Mouse (Mus musculus) heart, embryonic 16.5 days (tissue): ENCODE measurements around the gene Smap1. TPM values are rescaled to one million over a fixed set of nuclear protein-coding genes. Genes with fewer than 3 reads are reported as not detected.

ENCODE experiments used
- ATAC-seq: fragments of 200-750 bp; cut with Nextera tagmentation; replicated peaks from 2 replicates; pipeline ENCODE4 v1.8.0; 2017; ENCODE audit warnings: moderate number of reproducible peaks; ENCODE audit not compliant: insufficient read depth, low FRiP score; ENCODE audit errors: extremely low read depth
- H3K27ac ChIP-seq: fragments of 300-500 bp; sonication (generic); 2 replicates; pipeline ENCODE4 v1.5.1; 2014; ENCODE audit warnings: mild to moderate bottlenecking, low read length, control low read depth, moderate library complexity
- H3K27me3 ChIP-seq: fragments of 300-500 bp; sonication (generic); 2 replicates; pipeline ENCODE4 v1.6.1; 2014; ENCODE audit warnings: low read length, mixed read lengths; ENCODE audit not compliant: control insufficient read depth, insufficient read depth
- H3K36me3 ChIP-seq: fragments of 300-500 bp; sonication (generic); 2 replicates; pipeline ENCODE4 v1.6.1; 2014; ENCODE audit not compliant: control insufficient read depth, insufficient read depth
- H3K4me1 ChIP-seq: fragments of 300-500 bp; sonication (generic); 2 replicates; pipeline ENCODE4 v1.6.1; 2014; ENCODE audit warnings: low read length, mixed read lengths; ENCODE audit not compliant: control insufficient read depth, insufficient read depth
- H3K4me2 ChIP-seq: fragments of 300-500 bp; sonication (generic); 2 replicates; pipeline ENCODE4 v1.6.1; 2014; ENCODE audit warnings: low read depth, mild to moderate bottlenecking, control low read depth, low read length
- H3K4me3 ChIP-seq: fragments of 300-500 bp; sonication (generic); 2 replicates; pipeline ENCODE4 v1.5.1; 2014; ENCODE audit warnings: mild to moderate bottlenecking, control low read depth, low read length
- H3K9ac ChIP-seq: fragments of 300-500 bp; sonication (generic); 2 replicates; pipeline ENCODE4 v1.6.1; 2014; ENCODE audit warnings: low read length, control low read depth
- H3K9me3 ChIP-seq: fragments of 300-500 bp; sonication (generic); replicated peaks from 2 replicates; pipeline ENCODE4 v1.6.1; 2016; ENCODE audit warnings: low read length; ENCODE audit not compliant: control insufficient read depth
- WGBS: fragments of 180-500 bp; shearing (Covaris S2); extraction: QIAGEN DNeasy Blood & Tissue Kit; methylation state at CpG from one replicate; pipeline ENCODE4 v1.1.7; 2014; 5-methylcytosine and 5-hydroxymethylcytosine counted together
- polyA plus RNA-seq: library from polyadenylated mRNA; unstranded; fragments of >200 nt; fragmentation: Nextera tagmentation; extraction: Ambion mirVana; gene quantifications from 2 replicates; pipeline ENCODE4 v1.2.1, GENCODE M21; 2015

Smap1 gene
- polyA plus RNA-seq, 1 experiment from 2014 or later, result 18.9 TPM

GRCm38 (mm10) chr1:23928371-23928770 is 6.3 kb upstream of the Smap1 start:
- Histone ChIP-seq H3K9me3 (peaks cover 16% of the 10 kb centered on the region), H3K27ac (no peak overlapping the region), H3K4me1 (0 out of 2 replicates have a peak, but pooled peaks cover 2% of the 10 kb centered on the region), H3K4me2 (no peak overlapping the region), H3K36me3 (no peaks in the 10 kb centered on the region), H3K27me3 (no peaks in the 10 kb centered on the region), H3K4me3 (no peak overlapping the region), H3K9ac (no peak overlapping the region)
- WGBS, result 44% methylated on average over 3 of the region's 3 CpGs
- ATAC-seq, result no peak

GRCm38 (mm10) chr1:23923779-23924708 is 1.9 kb upstream of the Smap1 start:
- H3K9me3 ChIP-seq, result peaks cover 16% of the 10 kb centered on the region
- peaks cover 19% of the 10 kb centered on the region for H3K4me1 ChIP-seq
- ATAC-seq, result no peak
- H3K4me2 ChIP-seq, result no peak overlapping the region
- 67% methylated on average over 7 of the region's 7 CpGs for WGBS
- H3K27me3 ChIP-seq, result no peaks in the 10 kb centered on the region
- no peak overlapping the region for H3K9ac ChIP-seq
- no peaks in the 10 kb centered on the region for H3K36me3 ChIP-seq
- H3K27ac ChIP-seq, result no peak overlapping the region
- no peak overlapping the region for H3K4me3 ChIP-seq

GRCm38 (mm10) chr1:23922530-23922884 is 390 bp upstream of the Smap1 start:
- peak overlapping the region; percentile 69 for H3K4me2 ChIP-seq
- peak overlapping the region; percentile 99 for H3K27ac ChIP-seq
- H3K27me3 ChIP-seq, result no peaks in the 10 kb centered on the region
- peaks cover 18% of the 10 kb centered on the region for H3K4me1 ChIP-seq
- H3K4me3 ChIP-seq, result peak overlapping the region; percentile 99
- no peaks in the 10 kb centered on the region for H3K36me3 ChIP-seq
- peaks cover 16% of the 10 kb centered on the region for H3K9me3 ChIP-seq
- WGBS, result 26% methylated on average over 9 of the region's 9 CpGs
- ATAC-seq, result no peak
- peak overlapping the region; percentile 99 for H3K9ac ChIP-seq

GRCm38 (mm10) chr1:23920275-23920674 is 1.8 kb downstream of the Smap1 start:
- H3K27me3 ChIP-seq, result no peaks in the 10 kb centered on the region
- peaks cover 25% of the 10 kb centered on the region for H3K4me1 ChIP-seq
- H3K27ac ChIP-seq, result no peak overlapping the region
- H3K9ac ChIP-seq, result peak overlapping the region; percentile 34; the same call in 1 of the 2 replicates
- H3K36me3 ChIP-seq, result no peaks in the 10 kb centered on the region
- H3K4me3 ChIP-seq, result peak overlapping the region; percentile 21; the same call in 1 of the 2 replicates
- 11% methylated on average over 2 of the region's 2 CpGs for WGBS
- no peak for ATAC-seq
- H3K9me3 ChIP-seq, result no peaks in the 10 kb centered on the region
- peak overlapping the region; percentile 49 for H3K4me2 ChIP-seq

- ATAC-seq, result no peak
- 59% methylated on average over 4 of the region's 4 CpGs for WGBS
- H3K4me2 ChIP-seq, result no peak overlapping the region
- H3K4me3 ChIP-seq, result no peak overlapping the region
- no peak overlapping the region for H3K9ac ChIP-seq
- no peaks in the 10 kb centered on the region for H3K9me3 ChIP-seq
- H3K27ac ChIP-seq, result no peak overlapping the region
- H3K4me1 ChIP-seq, result peaks cover 25% of the 10 kb centered on the region
- H3K36me3 ChIP-seq, result no peaks in the 10 kb centered on the region
- H3K27me3 ChIP-seq, result no peaks in the 10 kb centered on the region
These were observed 3.0 kb downstream of the Smap1 start for GRCm38 (mm10) chr1:23919086-23919485.

GRCm38 (mm10) chr1:23915483-23915882 is 6.6 kb downstream of the Smap1 start:
- H3K27me3 ChIP-seq, result no peaks in the 10 kb centered on the region
- H3K27ac ChIP-seq, result no peak overlapping the region
- no peaks in the 10 kb centered on the region for H3K36me3 ChIP-seq
- peaks cover 17% of the 10 kb centered on the region for H3K4me1 ChIP-seq
- WGBS, result 87% methylated on average over 4 of the region's 4 CpGs
- no peak overlapping the region for H3K9ac ChIP-seq
- no peak for ATAC-seq
- H3K9me3 ChIP-seq, result no peaks in the 10 kb centered on the region
- H3K4me3 ChIP-seq, result no peak overlapping the region
- H3K4me2 ChIP-seq, result no peak overlapping the region

GRCm38 (mm10) chr1:23912988-23913387 is 9.1 kb downstream of the Smap1 start:
- Histone ChIP-seq H3K4me3 (no peak overlapping the region), H3K9me3 (no peaks in the 10 kb centered on the region), H3K36me3 (no peaks in the 10 kb centered on the region), H3K27me3 (no peaks in the 10 kb centered on the region), H3K4me1 (0 out of 2 replicates have a peak, but pooled peaks cover 7% of the 10 kb centered on the region), H3K9ac (no peak overlapping the region), H3K27ac (no peak overlapping the region), H3K4me2 (no peak overlapping the region)
- WGBS, result 80% methylated on average over 2 of the region's 2 CpGs
- no peak for ATAC-seq

- no peaks in the 10 kb centered on the region for H3K9me3 ChIP-seq
- H3K36me3 ChIP-seq, result no peaks in the 10 kb centered on the region
- no peak for ATAC-seq
- H3K9ac ChIP-seq, result no peak overlapping the region
- no peak overlapping the region for H3K4me3 ChIP-seq
- H3K4me2 ChIP-seq, result no peak overlapping the region
- no peaks in the 10 kb centered on the region for H3K27me3 ChIP-seq
- H3K27ac ChIP-seq, result no peak overlapping the region
- no peaks in the 10 kb centered on the region for H3K4me1 ChIP-seq
These were observed 16.0 kb downstream of the Smap1 start for GRCm38 (mm10) chr1:23906082-23906481.

GRCm38 (mm10) chr1:23903340-23903739 is 18.8 kb downstream of the Smap1 start:
- Histone ChIP-seq H3K36me3 (no peaks in the 10 kb centered on the region), H3K4me2 (no peak overlapping the region), H3K27me3 (no peaks in the 10 kb centered on the region), H3K4me3 (no peak overlapping the region), H3K27ac (no peak overlapping the region), H3K9ac (no peak overlapping the region), H3K4me1 (no peaks in the 10 kb centered on the region), H3K9me3 (no peaks in the 10 kb centered on the region)
- ATAC-seq, result no peak
- WGBS, result 85% methylated on average over 3 of the region's 3 CpGs
